Mouse (Mus musculus): ENCODE data around the gene Tas2r114. TPM values are rescaled to one million over a fixed set of nuclear protein-coding genes. Genes with fewer than 3 reads are reported as not detected.

The Tas2r114 gene
- not detected in 2 replicates for polyA plus RNA-seq (2012; rRNA removed; ENCODE audit: low replicate concordance)

DNA sequence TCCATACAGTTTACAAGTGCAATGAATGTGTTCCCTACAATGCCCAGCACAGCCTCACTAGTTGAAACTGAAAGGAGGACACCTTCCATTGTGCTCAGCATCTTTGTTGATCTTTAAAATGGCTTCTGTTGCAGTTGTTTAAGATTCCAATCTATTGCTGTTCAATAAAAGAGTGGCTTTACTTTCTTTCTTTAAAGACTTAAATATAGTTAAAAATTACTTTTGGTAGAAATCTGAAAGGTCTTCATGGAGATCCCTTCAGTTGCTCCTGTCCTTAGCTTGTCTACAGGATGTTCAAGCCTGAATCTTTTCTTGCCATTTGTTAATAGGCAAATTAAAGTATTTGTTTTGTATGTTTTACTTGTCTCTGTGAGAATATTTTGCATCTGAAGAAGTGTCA, at the start of gene Tas2r114:
Gene Tas2r114 (minus strand): TSS at position 101 of the 400 bp plus-strand sequence.

DNA sequence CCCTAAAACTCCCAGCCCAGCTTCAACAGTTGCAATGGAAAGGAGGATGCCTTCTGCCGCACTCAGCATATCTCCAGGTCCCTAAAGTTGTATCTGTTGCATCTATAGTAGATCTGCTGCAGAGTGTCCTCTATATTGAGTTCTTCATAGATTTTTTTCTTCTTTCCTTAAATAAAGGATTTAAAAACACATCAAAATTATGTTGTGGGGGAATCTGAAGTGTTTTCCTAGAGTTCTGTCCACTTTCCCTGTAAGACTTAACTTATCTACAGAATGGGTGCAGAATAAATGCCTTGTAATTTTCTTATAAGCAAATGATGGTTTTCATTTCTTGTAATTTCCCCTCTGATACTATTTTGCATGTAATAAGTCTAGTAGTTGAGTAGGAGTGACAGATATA, 2.5 kb downstream of the Tas2r114 start, which contains the start of gene Tas2r105:
Gene Tas2r105 (minus strand): TSS at position 101 of the 400 bp plus-strand sequence.

DNA sequence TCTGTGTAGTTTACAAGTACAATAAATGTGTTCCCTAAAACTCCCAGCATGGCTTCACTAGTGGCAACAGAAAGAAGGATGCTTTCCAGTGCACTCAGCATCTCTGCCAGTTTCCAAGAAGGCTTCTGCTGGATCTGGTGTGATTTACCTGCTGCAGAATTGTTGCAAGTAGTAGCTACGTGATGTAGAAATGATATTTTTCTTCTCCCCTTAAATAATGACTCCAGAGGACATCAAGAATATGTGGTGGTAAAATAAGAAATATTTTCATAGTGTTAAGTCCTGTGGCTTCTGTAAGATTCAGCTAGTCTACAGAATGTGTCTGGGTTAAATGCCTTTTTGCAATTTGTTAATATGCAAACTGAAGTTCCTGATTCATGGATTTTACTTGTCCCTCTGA, 4.2 kb downstream of the Tas2r114 start, which contains the start of gene Tas2r104:
Gene Tas2r104 (minus strand): TSS at position 101 of the 400 bp plus-strand sequence.

DNA sequence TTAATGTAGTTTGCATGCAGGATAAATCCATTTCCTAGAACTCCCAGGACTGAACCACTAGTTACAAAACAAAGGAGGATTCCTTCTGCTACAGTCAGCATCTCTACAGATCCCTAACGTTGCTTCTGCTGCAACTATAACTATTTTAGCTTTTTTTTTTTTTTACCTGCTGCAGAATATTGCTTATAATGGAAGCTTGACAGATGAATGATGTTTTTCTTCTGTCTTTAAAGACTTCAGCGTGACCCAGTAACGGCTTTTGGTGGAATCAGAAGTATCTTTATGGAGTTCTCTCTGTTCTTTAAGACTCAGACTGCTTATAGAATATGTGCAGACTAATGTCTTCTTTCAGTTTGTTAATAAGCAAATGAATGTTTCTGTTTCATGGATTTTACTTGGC, 11.1 kb downstream of the Tas2r114 start, which contains the start of gene Tas2r106:
Gene Tas2r106 (minus strand): TSS at position 101 of the 400 bp plus-strand sequence.

DNA sequence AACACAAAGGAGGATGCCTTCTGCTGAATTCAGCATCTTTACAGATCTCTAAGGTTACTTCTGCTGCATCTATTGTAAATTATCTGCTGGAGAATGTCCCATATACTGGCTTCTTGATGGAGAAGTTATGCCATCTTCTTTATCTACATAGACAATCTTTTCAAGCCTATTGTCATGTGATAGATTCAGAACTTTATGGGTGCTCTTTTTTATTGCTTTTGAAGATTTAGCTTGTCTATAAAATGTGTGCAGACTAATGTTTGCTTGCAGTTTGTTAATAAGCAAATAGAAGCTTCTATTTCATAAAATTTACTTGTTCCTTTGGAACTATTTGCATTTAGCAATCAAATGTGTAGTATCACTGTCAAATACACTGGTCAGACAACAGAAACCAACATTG, 29.8 kb downstream of the Tas2r114 start, which contains the start of gene Tas2r107:
Gene Tas2r107 (minus strand): TSS at position 101 of the 400 bp plus-strand sequence.

Other genes starting within 250 kb of the Tas2r114 start
- gene 5430401F13Rik, start 203.7 kb downstream of the Tas2r114 start, polyA plus RNA-seq (2012; rRNA removed; ENCODE audit: low replicate concordance): not detected in 2 replicates
- gene Gm6619, start 203.7 kb downstream of the Tas2r114 start, polyA plus RNA-seq (2012; rRNA removed; ENCODE audit: low replicate concordance): not detected in 2 replicates
- not detected in 2 replicates for gene Tas2r130, start 59.2 kb downstream of the Tas2r114 start, polyA plus RNA-seq (2012; rRNA removed; ENCODE audit: low replicate concordance)
- not detected in 2 replicates for gene Tas2r107, start 29.9 kb downstream of the Tas2r114 start, polyA plus RNA-seq (2012; rRNA removed; ENCODE audit: low replicate concordance)
- not detected in 2 replicates for gene Tas2r106, start 11.2 kb downstream of the Tas2r114 start, polyA plus RNA-seq (2012; rRNA removed; ENCODE audit: low replicate concordance)
- gene Tas2r104, start 4.3 kb downstream of the Tas2r114 start, polyA plus RNA-seq (2012; rRNA removed; ENCODE audit: low replicate concordance): not detected in 2 replicates
- gene Tas2r105, start 2.6 kb downstream of the Tas2r114 start, polyA plus RNA-seq (2012; rRNA removed; ENCODE audit: low replicate concordance): not detected in 2 replicates

Measured in subcutaneous adipose tissue, adult 2 months (tissue).